Mouse (Mus musculus) thymus, postnatal 0 days (tissue): ENCODE results near the gene Fstl4. TPM values are rescaled to one million over a fixed set of nuclear protein-coding genes. Genes with fewer than 3 reads are reported as not detected.

Experiments
- DNase-seq: peaks from one replicate; pipeline ENCODE4 v3.0.0-alpha.2; 2015; ENCODE audit warnings: low spot score
- polyA plus RNA-seq: library from polyadenylated mRNA; unstranded; fragments of >200 nt; fragmentation: Nextera tagmentation; extraction: Ambion mirVana; gene quantifications from 2 replicates; pipeline ENCODE4 v1.2.1, GENCODE M21; 2015

The Fstl4 gene
- polyA plus RNA-seq: 1.2 and 1.9 TPM in 2 replicates

- DNase-seq: peak; percentile 66
Measured at GRCm38 (mm10) chr11:52764461-52764893, at the start of gene Fstl4. Gene Fstl4, plus strand, starts transcription at chr11:52764634.

- no peak for DNase-seq
Measured at GRCm38 (mm10) chr11:52718570-52718969, 45.9 kb upstream of the Fstl4 start.

- DNase-seq: no peak
Measured at GRCm38 (mm10) chr11:52721087-52721486, 43.3 kb upstream of the Fstl4 start.

GRCm38 (mm10) chr11:52722706-52723105, 41.7 kb upstream of the Fstl4 start:
- no peak for DNase-seq

GRCm38 (mm10) chr11:52726001-52726400, 38.4 kb upstream of the Fstl4 start:
- DNase-seq: no peak

DNA sequence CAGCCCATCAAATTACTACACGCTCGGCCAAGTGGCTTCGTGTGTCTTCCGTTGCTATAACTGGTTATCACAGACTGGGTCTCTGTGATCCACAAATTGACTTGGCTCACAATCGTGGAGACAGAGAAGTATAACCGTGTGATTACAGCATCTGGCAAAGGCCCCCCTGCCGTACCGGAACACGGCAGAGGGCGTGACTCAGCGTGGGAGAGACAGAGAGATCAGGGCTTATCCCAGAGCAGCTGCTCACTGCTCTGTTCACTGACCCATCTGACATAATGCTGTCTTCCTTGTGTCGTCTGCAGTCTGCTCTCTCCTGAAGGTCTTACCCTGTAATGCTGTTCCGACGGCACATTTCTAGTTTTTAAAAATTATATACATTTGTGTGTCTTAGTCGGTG, 36.0 kb upstream of the Fstl4 start:
- DNase-seq: no peak

- no peak for DNase-seq
Measured at GRCm38 (mm10) chr11:52729890-52730289, 34.5 kb upstream of the Fstl4 start.

- DNase-seq: peak; percentile 61
Measured at GRCm38 (mm10) chr11:52731979-52732378, 32.5 kb upstream of the Fstl4 start.

DNA sequence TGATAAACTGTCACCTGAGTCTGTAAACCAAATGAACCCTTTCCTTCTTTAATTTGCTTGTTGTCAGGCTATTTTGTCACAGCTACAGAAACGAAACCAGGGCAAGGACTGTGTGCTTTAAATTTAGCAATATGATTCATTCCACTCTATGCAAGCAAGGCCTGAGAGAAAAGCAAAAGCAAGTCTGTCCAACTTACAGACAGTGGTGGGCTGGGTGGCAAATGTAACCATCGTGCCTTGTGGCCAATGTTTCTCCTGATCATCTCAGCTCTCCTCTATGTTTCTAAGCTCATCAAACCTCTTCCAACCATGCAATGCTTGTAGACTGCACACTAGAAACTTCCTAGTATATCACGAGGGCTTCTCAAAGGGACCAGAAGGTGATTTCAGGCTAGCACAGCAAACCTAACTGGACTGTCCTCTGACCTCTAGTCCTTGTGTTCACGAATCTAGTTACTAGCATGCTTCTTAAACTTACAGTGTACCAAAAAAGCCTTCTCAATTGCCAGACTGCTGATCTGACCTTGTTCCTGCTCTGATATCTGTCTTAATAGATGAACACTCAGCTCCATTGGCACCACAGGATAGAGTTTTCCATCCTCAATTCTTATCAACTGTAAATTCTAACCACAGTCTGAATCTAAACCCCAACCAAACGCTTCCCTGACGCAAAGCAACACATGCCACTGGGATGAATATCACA, 29.8 kb upstream of the Fstl4 start:
- DNase-seq: no peak

GRCm38 (mm10) chr11:52739187-52739586, 25.2 kb upstream of the Fstl4 start:
- peak; percentile 19 for DNase-seq

DNA sequence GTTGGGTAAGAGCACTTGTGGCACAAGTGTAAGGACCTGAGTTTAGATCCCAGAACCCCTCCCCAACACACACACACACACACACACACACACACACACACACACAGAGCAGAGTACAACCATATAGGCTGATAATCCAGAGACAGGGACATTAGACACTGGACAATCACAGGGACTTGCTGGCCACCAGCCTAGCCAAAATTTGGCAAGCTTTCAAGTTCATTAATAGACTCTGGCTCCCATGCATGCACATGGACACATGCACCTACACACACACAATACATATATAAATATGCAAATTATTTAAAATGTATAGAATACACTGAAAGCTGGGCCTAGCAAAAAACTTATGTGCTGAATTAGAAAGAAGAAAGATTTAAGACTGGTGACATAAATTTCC, 24.0 kb upstream of the Fstl4 start:
- no peak for DNase-seq

DNA sequence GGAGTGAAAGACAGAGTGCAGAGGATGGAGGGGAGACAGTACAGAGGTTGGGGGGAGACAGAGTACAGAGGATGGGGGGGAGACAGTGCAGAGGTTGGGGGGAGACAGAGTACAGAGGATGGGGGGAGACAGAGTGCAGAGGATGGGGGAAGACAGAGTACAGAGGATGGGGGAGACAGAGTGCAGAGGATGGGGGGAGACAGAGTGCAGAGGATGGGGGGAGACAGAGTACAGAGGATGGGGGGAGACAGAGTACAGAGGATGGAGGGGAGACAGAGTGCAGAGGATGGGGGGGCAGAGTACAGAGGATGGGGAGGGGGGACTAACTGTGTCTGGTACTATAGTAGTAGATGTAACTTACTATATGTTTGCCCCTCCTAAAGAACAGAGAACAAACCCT, 20.5 kb upstream of the Fstl4 start:
- peak; percentile 47 for DNase-seq

DNA sequence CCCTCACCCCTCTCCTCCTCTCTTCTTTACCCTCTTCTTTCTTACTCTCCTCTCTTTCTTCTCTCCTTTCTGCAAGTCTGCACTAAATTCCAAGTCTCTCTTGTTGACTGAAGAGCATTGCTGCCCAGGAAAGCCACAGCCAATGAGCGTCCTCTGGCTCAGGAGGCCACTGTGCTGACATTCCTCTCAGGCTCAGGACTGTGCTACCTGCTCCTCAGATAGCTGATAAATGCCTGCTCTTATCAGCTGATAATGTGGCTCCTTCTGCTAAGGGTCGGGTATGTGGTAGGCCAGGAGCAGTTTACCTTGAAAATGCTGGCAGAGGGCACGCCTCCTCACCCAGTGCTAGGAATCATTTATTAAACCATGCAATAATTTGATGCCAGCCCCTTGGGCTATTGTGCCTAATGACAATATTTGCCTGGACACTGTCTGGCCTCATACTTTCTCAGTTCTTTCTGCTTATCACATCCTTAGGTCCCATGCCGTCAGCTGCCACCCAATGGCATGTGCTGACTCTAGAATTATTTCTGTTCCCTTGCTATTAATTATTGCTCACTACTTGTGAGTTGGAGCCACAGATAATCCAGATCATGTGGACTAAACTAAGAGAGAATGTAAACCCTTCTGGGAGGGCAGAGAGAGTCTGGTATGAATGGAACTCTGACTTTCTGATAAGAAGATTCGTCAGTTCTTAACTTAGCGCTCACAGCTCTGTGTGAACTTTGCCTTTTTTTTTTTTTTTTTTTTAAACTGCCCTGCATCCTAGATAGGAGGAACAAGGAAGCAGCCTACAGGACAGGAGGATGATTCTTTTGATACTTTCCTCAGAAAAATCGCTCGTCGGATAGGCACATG, 19.6 kb upstream of the Fstl4 start:
- no peak for DNase-seq

GRCm38 (mm10) chr11:52747206-52747605, 17.2 kb upstream of the Fstl4 start:
- no peak for DNase-seq

DNA sequence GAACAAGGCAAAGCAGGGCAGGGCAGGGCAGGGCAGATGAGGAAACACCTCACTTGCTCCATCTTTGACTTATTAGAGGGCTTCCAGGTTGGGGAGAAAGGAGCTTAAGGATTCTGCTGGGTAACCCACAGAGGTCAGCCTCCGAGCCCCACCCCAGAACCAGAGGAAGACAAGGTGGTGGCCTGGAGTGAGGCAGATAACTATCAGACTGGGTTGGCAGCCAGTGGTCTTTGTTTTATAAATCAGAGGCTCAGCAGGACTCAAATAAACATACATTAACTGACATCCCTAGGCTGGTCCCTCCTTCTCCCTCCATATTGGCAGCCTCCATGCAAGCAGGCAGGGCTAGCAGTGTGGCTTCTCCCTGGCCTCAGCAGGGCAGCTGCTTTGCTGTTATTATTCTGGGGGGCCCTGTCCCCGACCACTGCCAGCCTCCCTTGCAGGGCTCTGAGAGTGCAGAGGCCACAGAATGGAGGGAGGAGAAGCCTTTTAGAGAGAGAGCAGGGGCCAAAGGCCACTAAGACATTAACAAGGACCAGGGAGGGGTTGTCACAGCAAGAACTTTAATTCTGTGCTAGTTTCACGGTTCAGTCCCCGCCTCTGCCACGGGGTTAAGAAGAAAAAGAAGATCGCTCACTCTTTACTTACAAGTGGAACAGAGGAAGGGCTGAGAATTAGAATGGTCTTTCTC, 16.5 kb upstream of the Fstl4 start:
- no peak for DNase-seq

DNA sequence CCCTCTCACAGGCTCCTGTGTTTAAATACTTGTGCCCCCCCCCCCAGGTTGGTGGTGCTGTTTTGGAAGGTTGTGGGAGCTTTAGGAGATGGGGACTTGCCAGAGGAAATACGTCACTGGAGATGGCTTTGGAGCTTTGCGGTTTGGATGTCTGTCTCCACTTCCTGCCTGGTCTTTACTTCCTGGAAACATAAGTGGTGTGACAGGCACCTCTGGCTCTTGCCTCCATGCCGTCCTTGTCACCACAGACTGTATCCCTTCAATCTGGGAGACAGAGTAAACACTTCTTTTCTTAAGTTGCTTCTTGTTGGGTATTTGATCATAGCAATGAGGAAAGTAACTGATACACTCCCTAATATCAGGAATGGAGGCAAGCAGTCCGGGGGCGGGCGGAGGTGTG, 14.4 kb upstream of the Fstl4 start:
- peak; percentile 56 for DNase-seq

DNA sequence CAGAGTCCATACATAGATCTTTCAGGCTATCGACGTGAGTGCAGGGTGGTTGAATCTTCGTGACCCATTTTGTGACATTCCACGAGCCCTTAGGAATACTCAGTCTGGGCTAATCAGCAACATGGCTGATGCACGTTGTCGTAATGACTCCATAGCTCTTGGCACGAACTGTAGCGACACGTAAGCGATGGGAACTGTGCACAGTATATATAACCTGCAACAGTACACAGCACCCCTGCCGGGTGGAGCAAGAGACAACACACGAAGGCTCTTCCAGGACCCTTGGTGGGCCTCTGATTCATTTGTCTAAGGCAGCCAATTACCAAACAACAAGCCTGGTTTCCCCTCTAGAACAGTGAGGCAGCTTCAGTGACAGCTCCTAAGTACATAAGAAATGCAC, 11.9 kb upstream of the Fstl4 start:
- DNase-seq: no peak

- DNase-seq: no peak
Measured at GRCm38 (mm10) chr11:52753261-52753660, 11.2 kb upstream of the Fstl4 start.

- peak; percentile 11 for DNase-seq
Measured at GRCm38 (mm10) chr11:52761800-52762199, 2.6 kb upstream of the Fstl4 start.

DNA sequence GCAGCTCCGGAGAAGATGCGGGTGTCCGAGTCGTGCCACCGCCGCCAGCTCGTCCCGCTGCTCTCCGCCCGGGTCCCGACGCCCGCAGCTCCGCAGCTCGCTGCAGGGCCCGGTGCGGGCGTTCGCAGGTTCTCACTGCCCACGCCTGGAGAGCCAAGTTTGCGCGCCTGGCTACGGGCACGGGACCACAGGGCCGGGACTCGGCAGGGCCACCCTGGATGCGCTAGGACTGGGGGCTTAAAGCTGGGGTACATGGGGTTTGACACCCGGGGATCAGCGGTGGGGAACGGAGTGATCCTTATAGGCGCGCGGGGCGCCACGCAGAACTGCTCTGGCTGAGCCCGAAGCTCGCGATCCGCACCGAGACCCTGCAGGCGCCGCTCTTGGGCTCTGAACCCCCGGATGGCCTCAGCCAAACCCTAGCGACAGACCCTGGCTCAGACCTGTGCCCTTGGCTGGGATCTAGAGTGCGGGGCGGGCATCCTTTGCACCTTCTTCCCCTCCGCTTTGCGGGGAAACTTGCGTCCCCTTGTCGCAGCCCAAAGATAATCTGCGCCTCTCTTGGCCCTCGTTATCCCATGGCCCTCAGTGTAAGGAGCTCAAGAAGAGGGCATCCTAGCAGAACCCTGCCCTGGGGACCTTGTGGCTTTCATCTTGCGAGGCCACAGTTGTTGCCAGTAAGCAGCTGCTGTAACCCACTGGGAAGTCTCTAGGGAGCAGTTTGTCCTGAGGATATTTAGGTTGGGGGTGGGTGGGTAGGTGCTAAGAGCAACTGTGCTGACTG, 652 bp downstream of the Fstl4 start:
- peak; percentile 11 for DNase-seq

DNA sequence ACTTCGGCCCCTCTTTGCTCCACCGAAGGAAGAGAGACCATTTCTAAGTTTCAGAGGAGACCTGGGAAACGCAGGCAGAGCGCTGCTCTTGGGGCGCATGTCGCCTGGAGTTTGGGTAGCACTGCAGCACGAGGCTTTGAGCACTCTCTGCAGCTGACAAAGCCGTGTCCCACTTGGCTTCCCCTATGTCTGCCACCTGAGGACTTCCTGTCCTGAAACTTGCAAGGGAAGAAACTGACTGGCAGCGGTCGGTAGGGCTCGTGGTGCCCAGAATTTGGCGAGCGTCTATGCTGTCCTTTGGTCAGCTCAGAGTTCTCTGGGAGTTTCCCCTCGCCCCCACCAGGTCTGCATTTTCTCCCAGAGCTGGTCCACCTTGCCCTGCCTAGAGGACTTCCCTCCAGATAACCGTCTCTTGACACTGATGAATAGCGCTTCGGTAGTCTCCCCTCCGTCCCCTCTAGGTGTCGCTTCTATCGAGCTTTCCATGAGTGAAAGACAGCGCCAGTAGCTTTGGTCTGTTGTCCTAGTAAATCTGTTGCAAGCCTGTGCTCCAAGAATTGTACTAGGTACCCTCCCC, 1.3 kb downstream of the Fstl4 start:
- DNase-seq: peak; percentile 72
